Mouse (Mus musculus) erythroblast, embryonic 14.5 days (primary cell): ENCODE measurements around the gene Sap18. TPM values are rescaled to one million over a fixed set of nuclear protein-coding genes. Genes with fewer than 3 reads are reported as not detected.
"Not testable (repeated sequence)": the region's sequence is repeated elsewhere in the genome, so short reads cannot be mapped to it uniquely, and the experiment has no call there.

Experiments
- H3K27me3 ChIP-seq: 2 replicates; pipeline ENCODE4 v1.6.1; 2012; ENCODE audit warnings: inconsistent platforms; ENCODE audit not compliant: control insufficient read depth
- H3K36me3 ChIP-seq: 2 replicates; pipeline ENCODE4 v1.6.1; 2012; ENCODE audit warnings: mild to moderate bottlenecking, inconsistent platforms; ENCODE audit not compliant: control insufficient read depth
- H3K4me1 ChIP-seq: 2 replicates; pipeline ENCODE4 v1.6.1; 2012; ENCODE audit warnings: inconsistent platforms; ENCODE audit not compliant: control insufficient read depth
- H3K4me3 ChIP-seq: replicated peaks from 2 replicates; pipeline ENCODE3; 2012; ENCODE audit warnings: moderate library complexity, mild to moderate bottlenecking, inconsistent platforms
- H3K9me3 ChIP-seq: 2 replicates; pipeline ENCODE4 v1.6.1; 2012; ENCODE audit warnings: low read length, inconsistent platforms, mixed read lengths; ENCODE audit not compliant: control insufficient read depth
- GATA1 ChIP-seq: IDR thresholded peaks from 2 replicates; pipeline ENCODE4 v1.6.1; 2012; ENCODE audit warnings: low read length, inconsistent platforms, mixed read lengths
- TAL1 ChIP-seq: IDR thresholded peaks from 3 replicates; pipeline ENCODE4 v1.6.1; 2012; ENCODE audit warnings: low read length, inconsistent platforms, mixed read lengths
- polyA plus RNA-seq: library from polyadenylated mRNA; stranded (reverse); fragments of >175 nt; gene quantifications from 2 replicates; pipeline ENCODE4 v1.2.3, GENCODE M21; 2012

Gene Sap18
- polyA plus RNA-seq, 1 experiment = 83.5 TPM

- H3K36me3 ChIP-seq = no peaks in the 10 kb centered on the region
- no peak for TF ChIP-seq GATA1
- no peak for TF ChIP-seq TAL1
- no peaks in the 10 kb centered on the region for H3K9me3 ChIP-seq
- no peaks in the 10 kb centered on the region for H3K27me3 ChIP-seq
- no peak overlapping the region for H3K4me3 ChIP-seq
- peaks cover 6% of the 10 kb centered on the region for H3K4me1 ChIP-seq
Measured at GRCm38 (mm10) chr14:57852961-57853360, 55.0 kb downstream of the Sap18 start.

- H3K4me1 ChIP-seq, H3K36me3 ChIP-seq, H3K27me3 ChIP-seq, H3K4me3 ChIP-seq, H3K9me3 ChIP-seq: not testable (repeated sequence)
Measured at GRCm38 (mm10) chr14:57856037-57856436, 58.1 kb downstream of the Sap18 start.

Other genes with a start within 250 kb of the Sap18 start
- 0.10 and 0.20 TPM in 2 replicates for gene Eef1akmt1, start 226.6 kb upstream of the Sap18 start, polyA plus RNA-seq
- gene Xpo4, start 132.8 kb upstream of the Sap18 start, polyA plus RNA-seq = 0.42 and 0.72 TPM in 2 replicates
- gene Gm49361, start 52.1 kb upstream of the Sap18 start, polyA plus RNA-seq = 0.20 and 0.37 TPM in 2 replicates
- gene Lats2, start 39.8 kb upstream of the Sap18 start, polyA plus RNA-seq = 1.5 TPM in 2 replicates
- gene Ska3, start 28.0 kb downstream of the Sap18 start, polyA plus RNA-seq = 0.33 and 0.77 TPM in 2 replicates
- 67.6 and 75.2 TPM in 2 replicates for gene Mrpl57, start 28.1 kb downstream of the Sap18 start, polyA plus RNA-seq
- gene Zdhhc20, start 92.1 kb downstream of the Sap18 start, polyA plus RNA-seq = 0.01 TPM in 1 of 2 replicates, not detected in the other
- gene Micu2, start 201.1 kb downstream of the Sap18 start, polyA plus RNA-seq = 2.2 and 5.8 TPM in 2 replicates